Mouse (Mus musculus) spleen, adult 12 weeks (tissue): ENCODE measurements around the gene Mustn1.
A peak's percentile ranks its signal among the peaks of the same experiment; 100 is the strongest.

Source experiments
- DNase-seq: peaks from one replicate; pipeline ENCODE4 v3.0.0; 2022; ENCODE audit warnings: low spot score

The Mustn1 gene

DNA sequence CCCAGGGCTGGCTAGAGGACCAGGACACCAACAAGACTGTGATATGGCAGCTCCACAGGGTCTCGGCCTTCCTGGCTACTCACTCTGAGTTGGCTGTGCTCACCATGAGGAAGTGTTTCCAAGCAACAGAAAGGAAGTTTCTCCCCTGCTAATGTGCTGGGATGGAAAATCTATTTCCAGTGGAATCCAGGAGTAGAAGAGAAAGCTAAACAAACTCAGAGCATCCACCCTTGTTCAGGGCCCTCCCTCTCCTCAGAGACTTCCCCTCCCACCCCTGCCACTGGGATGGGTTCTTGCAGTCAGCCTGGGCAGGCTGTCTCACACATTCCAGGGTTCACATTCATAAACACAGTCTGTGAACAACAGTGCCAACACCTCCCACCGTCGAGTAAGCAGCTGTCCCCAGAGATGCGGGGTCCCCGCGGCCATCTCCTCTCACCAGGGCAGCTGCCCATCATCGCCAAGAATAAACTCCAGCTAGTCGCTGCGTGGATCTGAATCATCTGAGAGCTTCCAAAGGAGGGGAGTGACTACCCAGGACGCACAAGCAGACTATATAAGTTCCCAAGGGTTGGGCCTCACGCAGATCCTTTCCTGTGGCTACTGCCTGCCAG is at the start of gene Mustn1:
Mustn1 (plus strand) TSS at position 243 of the 614 bp plus-strand sequence.
- no peak for DNase-seq

DNA sequence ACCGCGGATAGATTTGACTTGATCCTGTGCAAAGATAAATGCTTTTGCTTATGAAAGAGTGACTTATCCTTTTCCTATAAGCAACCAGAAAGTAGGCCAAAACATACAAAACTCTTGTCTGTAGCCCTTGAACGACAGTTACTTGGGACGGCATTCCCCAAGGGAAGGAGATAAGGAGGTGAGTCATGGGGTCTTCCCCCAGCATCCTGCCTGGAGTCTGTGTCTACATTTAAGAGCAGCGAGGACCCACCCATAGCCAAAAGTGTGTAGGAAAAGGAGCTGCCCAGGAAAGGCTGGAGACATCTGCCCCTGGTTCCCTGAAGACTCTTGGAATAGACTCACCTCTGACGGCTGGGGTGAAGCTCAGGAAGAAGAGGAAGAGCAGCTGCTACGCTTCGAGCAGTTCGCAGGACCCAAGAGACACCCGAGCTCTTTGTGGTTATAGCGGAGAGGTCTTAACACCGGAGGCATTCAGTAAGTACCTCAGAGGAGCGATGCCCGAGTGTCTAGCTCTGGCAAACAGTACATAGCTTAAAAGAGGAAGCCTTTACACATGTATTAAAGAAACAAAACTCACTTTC is 41.5 kb upstream of the Mustn1 start:
- no peak for DNase-seq

DNA sequence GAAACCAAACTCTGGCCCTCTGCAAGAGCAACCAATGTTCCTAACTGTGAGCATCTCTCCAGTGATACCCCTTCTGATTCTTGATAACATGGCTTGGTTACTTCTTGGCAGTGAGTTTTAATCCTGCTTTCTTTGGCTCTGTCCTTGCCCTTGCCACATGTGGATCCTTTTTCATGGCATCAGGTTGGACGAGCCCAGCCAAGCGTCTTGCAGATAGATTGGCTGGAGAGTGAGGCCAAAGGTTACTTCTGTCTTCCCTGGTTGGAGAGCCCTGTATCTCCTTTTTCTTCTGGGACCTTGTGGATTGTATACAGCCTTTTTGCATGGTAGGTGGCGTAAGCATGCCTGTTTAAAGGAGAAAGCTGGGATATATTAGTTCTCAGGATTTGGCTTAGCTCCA is 35.3 kb upstream of the Mustn1 start:
- DNase-seq = no peak

DNA sequence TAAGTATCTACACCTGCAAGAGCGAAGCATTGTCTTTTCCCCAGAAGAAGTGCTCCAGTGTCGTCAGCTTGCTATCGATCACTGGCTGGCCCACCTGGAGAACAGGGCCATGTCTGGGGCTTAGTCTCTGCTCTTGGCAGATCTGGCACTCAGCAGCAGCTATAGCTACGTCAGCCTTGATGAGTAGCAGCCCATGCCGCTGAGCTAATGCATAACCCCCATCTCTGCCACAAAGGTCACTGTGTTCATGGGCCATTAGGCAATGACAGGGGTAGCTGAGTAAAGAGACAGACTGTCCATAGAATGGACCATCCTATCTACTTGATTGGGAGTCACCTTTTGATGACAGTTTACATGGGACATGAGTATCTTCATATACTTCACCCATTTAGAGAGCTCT is 28.5 kb upstream of the Mustn1 start:
- no peak for DNase-seq

GRCm38 (mm10) chr14:30852325-30852724 is 26.7 kb upstream of the Mustn1 start:
- DNase-seq = no peak

GRCm38 (mm10) chr14:30855316-30855715 is 23.7 kb upstream of the Mustn1 start:
- no peak for DNase-seq

DNA sequence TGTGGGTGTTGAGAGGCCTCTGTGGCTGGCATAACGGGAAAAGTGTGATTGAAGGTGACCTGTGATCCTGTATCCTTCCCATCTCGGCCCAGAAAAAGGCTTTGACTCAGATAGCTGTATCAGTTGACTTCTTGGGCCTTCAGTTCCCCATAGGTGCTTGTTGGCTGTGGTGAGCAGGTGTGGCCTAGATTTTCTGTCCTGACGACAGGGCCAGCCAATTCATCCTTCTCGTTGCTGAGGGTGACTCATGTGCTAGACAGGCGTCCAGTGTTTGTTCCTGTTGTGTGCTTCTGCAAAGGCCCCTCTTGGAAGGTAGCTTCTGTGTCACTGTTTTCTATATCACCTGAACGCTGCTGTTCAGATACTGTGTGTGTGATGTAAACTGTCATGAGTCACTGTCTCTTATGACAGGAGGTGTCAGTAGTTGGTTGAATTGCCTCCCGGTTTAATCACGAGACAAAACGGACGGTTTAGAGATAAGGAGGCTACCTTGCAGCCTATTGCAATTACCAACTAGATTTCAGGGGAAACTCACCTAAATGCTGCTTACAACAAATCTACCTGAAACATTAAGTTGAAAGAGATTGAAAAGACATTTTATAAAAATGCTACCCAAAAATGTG is 22.0 kb upstream of the Mustn1 start:
- no peak for DNase-seq

GRCm38 (mm10) chr14:30857990-30858389 is 21.0 kb upstream of the Mustn1 start:
- no peak for DNase-seq

GRCm38 (mm10) chr14:30861421-30862125 is 17.4 kb upstream of the Mustn1 start:
- DNase-seq = no peak

GRCm38 (mm10) chr14:30862368-30862767 is 16.6 kb upstream of the Mustn1 start:
- DNase-seq = no peak

DNA sequence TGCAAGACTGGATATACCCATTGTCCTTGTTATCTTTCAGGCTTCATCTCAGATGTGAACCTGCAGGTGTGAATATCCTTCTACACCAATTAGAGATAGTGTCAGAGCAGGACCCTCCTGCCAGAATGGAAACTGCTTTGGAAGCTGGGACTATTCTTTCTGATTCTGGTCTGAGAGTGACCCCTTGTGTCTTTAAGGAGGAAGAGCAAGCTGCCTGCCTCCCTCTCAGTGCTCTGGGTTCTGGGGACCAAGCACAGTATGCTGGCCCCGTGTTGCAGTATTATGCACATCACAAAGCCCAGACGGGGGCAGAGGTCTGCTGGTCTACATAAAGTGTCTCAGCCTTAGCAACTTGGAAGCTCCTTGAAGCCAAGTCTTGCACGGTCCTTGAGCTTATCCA is 13.7 kb upstream of the Mustn1 start:
- DNase-seq = no peak

DNA sequence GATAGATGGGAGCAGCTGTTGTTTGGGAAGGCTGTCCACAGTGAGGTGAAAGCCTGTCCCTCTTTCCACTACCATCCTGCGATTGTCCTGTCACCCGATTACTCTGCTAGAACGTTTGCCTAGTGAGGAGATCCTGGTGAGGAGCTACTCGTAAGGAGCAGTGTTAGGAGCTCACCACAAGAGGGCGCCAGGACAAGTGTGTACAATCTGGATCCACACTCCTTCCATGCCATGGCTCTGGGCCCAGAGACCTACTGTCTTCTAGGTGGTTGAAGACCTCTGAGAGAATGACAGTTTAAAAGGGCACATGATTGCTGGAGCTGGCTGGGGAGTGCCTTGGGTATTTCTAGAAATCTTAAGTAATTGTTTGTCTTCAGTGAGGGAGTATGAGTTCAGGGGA is 12.0 kb upstream of the Mustn1 start:
- peak; percentile 34 for DNase-seq

DNA sequence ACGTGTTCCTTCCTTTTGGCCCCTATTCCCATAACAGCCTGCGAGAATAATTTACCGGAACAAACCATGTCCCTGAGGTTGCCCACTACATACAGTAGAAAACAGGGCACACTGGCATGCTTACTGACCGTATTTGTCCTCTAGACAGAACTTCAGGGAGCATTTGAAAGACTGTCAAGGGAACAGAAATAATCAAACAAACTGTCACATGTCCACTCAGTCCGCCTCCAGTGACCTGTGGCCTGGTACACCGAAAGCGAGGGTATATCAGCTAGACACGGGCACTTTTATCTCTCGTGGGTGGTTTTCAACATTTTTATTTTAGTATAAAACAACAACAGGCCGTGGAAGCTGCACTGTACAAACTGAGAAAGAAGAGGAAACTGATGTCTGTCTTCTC is 10.2 kb upstream of the Mustn1 start:
- no peak for DNase-seq

DNA sequence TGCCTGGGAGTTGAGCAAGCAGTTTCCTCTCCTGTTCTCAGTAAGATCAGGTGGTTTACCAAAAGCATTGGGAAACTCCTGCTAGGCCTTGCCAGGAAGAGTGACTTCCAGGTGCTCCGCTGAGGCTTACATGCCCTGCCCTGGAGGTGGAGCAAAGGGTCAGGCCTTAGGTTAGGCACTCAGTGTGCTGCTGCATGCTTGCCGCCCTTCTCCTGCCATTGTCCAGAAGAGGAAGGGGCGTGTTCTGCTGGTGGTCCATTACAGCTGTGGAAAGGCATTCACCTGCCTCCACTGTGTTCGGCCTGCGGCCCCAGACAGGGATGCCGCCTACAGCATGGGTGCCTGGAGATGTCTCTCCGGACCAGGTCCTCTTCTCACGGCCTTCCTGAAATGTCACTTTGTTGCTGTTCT is 9.6 kb upstream of the Mustn1 start:
- no peak for DNase-seq

DNA sequence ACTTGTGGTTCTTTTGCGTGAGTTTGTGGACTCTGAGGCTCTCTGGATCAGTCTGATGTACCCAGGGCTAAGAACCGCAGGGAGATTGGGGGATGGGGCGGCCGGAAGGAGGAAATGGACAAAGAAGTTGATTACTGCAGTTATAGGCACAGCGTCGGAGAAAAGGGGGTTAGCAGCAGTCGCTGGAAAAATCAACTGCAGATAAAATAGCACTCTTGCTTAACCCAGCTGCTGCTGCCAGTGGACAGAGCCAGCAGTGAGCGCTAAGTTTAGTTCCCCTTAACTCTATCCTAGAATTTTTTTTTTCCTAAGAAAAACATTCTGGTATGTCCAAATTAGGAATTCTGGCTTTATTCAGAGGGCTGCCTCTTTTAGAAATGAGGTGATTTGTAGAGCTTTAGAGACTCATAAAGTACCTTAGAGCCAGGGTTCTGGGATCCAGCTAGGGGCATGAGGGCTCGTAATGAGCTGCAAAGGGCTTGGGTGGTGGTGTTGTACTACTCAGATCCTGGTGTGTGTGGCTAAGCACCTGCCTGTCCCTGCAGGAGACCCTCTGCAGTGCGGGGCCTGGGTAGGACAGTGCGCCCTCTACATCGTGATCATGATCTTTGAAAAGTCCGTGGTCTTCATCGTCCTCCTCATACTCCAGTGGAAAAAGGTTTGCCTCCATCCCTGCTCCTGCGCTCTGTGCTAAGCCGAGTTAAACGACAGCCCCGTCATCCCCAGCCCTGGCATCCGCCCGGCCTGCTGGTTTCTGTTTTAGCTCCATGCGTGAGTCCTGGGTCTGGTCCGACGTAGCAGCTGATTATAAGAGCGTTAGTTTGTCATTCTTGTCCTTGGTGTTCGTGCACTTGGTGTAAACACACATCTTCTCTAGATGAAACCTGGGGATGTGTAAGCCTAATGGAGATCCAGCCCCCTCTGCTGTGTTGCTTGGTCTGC is 8.5 kb upstream of the Mustn1 start:
- DNase-seq = no peak

DNA sequence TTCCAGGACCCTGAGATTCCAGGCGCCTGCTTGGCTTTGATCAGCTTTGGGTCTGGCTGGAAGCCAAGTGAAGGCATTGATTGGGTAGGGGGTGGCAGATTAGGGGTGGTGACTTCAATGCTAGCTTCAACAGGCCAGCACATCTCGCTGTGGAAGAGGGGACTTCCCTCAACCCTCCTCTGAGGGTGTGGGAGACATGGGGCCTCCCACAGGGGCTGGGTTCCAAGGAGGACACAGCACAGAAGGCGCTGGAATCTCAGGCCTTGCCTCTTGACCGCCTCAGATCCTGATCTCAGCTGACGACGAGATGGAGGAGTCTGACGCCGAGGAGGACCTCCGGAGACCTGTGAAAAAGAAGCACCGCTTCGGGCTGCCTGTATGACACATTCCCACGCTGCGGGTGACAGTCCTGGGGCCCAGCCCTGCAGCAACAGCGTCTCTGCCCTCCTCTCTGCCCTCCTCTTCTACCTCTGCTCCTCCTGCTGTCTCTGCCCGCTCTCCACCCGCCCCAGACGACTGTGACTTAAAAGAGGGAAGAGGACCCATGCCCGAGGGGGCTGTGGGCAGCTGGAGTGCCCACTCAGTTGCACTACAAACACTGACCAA is 4.8 kb upstream of the Mustn1 start:
- DNase-seq = no peak

- DNase-seq = no peak
Observed at GRCm38 (mm10) chr14:30875130-30875865, 3.7 kb upstream of the Mustn1 start.

- DNase-seq = no peak
Observed at GRCm38 (mm10) chr14:30875955-30876354, 3.0 kb upstream of the Mustn1 start.

DNA sequence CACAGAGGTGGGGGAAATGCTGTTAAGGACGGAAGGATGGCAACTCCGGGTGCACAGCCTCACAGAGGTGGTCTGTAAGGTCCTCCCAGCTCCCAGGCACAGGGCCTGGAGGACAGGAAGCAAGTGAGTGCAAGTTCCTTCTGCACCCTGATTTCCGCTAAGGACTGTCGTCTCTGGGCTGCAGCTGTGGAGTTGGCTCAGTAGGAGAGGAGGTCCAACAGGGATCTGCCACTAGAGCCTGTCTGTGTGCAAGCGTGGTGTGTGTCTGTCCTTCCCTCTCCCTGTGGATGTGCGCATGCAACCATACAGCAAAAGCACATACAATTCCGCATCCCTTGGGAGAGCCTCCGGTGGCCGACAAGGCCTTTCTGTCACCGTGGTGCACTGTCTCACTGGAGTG is 2.5 kb upstream of the Mustn1 start:
- no peak for DNase-seq

DNA sequence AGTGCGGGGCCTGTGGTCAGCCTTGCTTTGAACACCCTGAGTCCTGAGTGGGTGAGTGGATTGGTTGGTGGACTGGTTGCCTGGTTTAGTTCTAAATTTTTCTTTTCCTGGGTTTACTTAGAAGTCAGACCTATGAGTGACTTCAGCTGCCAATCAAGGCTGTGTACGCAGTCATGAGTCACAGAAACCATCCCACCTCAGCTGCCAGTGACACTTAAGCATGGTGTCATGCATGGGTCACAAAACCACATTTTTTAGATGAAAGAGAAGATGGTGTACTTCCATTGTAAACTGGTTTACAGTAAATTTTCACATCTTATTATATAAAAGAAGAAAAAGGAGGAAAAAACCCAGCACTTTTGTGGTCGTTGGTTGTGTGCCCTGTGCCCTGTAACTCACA is 1.2 kb upstream of the Mustn1 start:
- no peak for DNase-seq

- no peak for DNase-seq
Observed at GRCm38 (mm10) chr14:30879794-30880193, 794 bp downstream of the Mustn1 start.
